Mouse (Mus musculus) lung, adult 2 months (tissue): ENCODE data around the gene Kat5. TPM values are rescaled to one million over a fixed set of nuclear protein-coding genes. Genes with fewer than 3 reads are reported as not detected.

Experiments used
- DNase-seq: peaks from one replicate; pipeline ENCODE4 v3.0.0; 2022
- H3K4me1 ChIP-seq: fragments of 200-500 bp; 2 replicates; pipeline ENCODE4 v1.6.1; 2011; ENCODE audit warnings: low read length; ENCODE audit not compliant: control insufficient read depth, insufficient read depth
- H3K4me3 ChIP-seq: fragments of 200-500 bp; replicated peaks from 2 replicates; pipeline ENCODE3; 2011; ENCODE audit warnings: low read depth, mild to moderate bottlenecking, control low read depth, low read length; ENCODE audit errors: extremely low read depth
- CTCF ChIP-seq: fragments of 200-500 bp; IDR thresholded peaks from 2 replicates; pipeline ENCODE4 v1.5.1; 2011; ENCODE audit warnings: mild to moderate bottlenecking, low read length, control low read depth; ENCODE audit not compliant: insufficient read depth
- POLR2A ChIP-seq: fragments of 200-500 bp; IDR thresholded peaks from 2 replicates; pipeline ENCODE4 v1.6.1; 2011; ENCODE audit warnings: low read depth, mild to moderate bottlenecking, control low read depth, low read length, borderline replicate concordance; ENCODE audit errors: extremely low read depth
- WGBS: fragments of 180-500 bp; shearing (Covaris S2); methylation state at CpG from one replicate; pipeline ENCODE4 v1.1.7; 2018; 5-methylcytosine and 5-hydroxymethylcytosine counted together
- polyA plus RNA-seq: library from polyadenylated mRNA; depleted of rRNA; stranded (reverse); fragments of >200 nt; gene quantifications from 2 replicates; pipeline ENCODE4 v1.2.3, GENCODE M21; 2012; rRNA removed

Kat5 gene
- 72.5 and 75.7 TPM in 2 replicates for polyA plus RNA-seq

DNA sequence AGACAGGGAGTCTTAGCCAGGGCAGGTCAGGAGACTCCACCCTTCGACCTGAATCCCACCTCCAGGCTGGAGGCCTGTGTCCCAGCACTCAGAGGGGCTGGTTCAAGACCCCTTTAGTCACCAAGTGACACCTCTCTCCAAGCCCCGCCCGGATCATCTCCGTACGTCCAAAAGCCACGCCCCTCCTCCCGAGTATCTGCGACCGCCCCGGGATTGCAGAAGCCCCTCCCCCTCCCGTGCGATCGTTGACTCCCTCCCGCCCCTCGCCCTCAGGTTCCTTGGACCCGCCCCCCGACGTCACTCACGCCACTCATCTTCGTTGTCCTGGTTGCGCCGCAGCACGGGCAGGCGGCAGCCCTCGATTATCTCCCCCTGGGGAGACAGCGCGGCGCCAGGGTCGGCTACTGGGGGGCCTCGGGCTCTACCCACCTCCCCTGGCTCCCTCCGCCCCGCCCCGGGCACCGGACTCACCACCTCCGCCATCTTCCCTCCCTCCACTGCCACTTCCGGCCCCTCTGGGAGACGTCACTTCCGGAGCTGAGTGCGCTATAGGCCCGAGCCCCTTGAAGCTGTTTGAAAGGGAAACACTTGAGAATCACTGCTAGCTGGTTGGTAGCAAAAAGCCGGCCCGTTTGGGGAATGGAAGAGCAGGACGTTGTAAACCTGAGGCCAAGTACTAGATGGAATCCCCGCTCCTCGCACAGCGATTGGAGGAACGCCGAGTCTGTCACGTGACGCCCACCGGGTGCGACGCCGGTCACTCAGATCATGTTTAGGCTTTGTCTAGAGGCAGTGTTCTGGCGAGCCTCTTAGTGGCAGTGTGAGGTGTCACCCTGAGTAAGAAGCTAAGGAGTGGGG, at the start of gene Kat5:
Gene Kat5 (minus strand): TSS at position 691 of the 858 bp plus-strand sequence.
- WGBS: under 1% methylated on average over 55 of the region's 55 CpGs
- TF ChIP-seq CTCF (no peak), POLR2A (peak; percentile 64)
- peak; percentile 97 for DNase-seq
- Histone ChIP-seq H3K4me3 (peak within 1 kb of the TSS; percentile 93), H3K4me1 (peaks cover 6% of the 10 kb centered on the region; the same call in 1 of the 2 replicates)

DNA sequence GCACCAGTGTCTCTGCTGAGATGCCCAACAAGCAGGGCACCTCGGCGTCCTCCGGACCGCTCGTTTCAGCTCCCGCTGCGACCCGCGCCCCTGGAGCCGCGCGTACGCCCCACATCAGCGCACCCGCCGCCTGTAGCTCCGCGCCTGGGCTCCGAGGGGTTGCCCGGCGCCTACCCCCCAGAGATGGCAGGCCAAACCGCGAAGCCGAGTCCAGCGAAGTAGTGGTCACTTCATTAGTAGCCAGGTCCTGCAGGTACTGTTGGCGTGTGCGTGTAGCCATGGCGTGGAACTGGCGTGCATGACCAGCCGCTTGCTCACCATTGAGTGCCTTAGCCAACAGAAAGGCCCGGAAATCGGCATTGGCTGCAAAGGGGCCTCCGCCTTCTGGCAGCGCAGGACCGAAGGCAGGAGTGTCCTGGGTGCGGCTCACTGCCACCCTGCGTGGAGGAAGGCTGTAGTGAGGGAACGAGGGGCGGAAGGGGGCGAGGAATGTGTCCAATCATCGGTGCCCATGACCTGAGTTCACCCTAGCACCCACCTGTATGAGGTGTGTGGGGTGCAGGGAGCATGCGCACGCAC, 44.8 kb upstream of the Kat5 start:
- 60% methylated on average over 43 of the region's 43 CpGs for WGBS
- Histone ChIP-seq H3K4me1 (no peaks in the 10 kb centered on the region), H3K4me3 (no peak overlapping the region)
- no peak for DNase-seq
- TF ChIP-seq CTCF (no peak), POLR2A (no peak)

DNA sequence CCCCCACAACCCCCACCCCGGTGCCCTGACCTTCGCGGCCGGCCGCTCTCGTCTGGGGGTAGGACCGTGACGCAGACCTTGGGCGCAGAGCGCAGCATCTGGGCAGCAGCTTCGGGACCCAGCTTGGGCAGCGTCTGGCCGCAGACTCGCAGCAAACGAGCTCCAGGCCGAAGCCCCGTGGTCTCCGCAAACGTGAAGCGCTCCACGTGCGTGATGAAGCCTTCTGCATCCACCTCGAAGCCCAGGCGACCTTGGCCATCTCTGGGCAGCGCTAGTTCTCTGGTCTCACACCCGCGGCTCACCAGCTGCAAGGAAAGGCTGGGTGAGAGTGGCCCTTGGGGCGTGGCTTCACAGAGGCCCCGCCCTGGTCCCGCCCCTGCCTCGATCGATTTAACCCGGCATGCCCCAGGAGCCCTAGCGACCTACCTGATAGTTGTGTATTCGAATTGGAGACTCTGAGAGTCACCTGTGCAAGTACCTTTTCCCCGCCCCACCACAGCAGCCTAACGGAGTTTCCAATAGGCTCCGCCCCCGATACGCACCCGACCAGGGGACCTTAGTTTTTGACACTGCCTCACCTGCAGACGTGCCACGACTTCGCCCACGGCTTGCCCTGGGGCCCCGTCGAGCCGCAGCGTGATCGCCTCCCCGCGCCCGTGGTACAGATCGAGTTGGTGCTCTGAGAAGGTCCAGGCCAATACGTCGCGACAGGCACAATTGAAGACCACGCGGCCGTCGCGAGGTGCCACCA, 44.1 kb upstream of the Kat5 start:
- DNase-seq: no peak
- Histone ChIP-seq H3K4me3 (peak overlapping the region; percentile 25), H3K4me1 (peaks cover 3% of the 10 kb centered on the region; the same call in 1 of the 2 replicates)
- TF ChIP-seq CTCF: no peak
- TF ChIP-seq POLR2A: no peak
- WGBS: 53% methylated on average over 62 of the region's 62 CpGs

DNA sequence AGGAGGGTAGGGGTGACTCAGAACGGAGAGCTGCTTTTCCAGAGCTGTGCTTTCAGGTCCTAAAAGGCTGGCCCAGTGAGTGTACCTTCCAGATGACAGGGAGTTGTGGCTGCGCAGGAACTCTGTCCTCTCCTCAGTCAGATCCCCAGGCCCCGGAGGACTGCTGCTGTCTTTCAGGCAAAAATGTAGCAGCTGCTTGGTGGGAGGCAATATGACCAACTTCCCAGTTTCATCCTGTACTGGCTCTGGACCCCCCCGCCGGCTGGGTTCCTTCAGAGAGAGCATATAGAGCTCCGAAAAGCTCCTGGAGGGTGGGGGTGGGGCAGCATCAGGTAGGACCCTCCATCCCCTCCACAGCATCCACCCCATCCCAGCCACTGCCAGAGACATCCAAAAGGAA, 42.5 kb upstream of the Kat5 start:
- no peak overlapping the region for H3K4me3 ChIP-seq
- no peak for DNase-seq
- WGBS: 87% methylated on average over 6 of the region's 6 CpGs
- TF ChIP-seq CTCF: no peak
- peaks cover 11% of the 10 kb centered on the region for H3K4me1 ChIP-seq

DNA sequence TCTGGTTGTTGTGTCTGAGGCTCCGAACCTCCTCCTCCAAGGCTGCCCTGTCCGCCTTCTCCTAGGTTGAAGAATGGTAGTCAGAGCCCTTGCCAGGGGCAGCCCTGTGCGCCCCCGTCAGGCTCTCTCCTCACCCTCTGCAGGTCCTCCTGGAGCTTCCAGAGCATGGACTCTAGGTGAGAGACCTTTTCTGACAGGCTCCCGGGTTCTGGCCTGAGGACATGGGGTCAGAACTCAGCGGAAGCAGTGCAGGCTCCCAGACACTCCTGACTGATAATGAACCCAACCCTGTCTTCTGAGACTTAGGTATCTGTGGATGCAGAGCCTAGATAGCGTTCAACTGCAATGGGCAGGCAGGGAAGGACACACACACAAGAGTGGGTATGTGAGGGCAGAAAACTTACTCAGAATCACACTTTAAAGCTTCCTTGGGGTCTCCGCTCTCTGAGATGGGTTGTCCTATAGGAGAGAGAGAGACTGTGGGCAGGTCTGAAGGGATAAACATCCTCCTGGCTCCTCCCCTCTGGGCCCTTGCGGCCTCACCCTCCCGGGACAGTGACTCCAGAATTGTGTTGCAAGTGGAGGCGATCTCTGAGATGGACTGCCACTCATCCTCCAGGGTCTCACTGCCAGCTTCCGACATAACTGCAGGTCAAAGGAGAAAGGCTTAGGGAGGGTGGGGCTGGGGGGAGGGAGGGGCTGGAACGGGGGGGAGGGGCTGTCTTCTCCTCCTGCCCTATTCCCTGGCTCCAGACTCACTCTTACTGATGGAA, 41.7 kb upstream of the Kat5 start:
- DNase-seq: no peak
- peaks cover 11% of the 10 kb centered on the region for H3K4me1 ChIP-seq
- H3K4me3 ChIP-seq: no peak overlapping the region
- 65% methylated on average over 13 of the region's 13 CpGs for WGBS
- TF ChIP-seq POLR2A: no peak
- no peak for TF ChIP-seq CTCF

DNA sequence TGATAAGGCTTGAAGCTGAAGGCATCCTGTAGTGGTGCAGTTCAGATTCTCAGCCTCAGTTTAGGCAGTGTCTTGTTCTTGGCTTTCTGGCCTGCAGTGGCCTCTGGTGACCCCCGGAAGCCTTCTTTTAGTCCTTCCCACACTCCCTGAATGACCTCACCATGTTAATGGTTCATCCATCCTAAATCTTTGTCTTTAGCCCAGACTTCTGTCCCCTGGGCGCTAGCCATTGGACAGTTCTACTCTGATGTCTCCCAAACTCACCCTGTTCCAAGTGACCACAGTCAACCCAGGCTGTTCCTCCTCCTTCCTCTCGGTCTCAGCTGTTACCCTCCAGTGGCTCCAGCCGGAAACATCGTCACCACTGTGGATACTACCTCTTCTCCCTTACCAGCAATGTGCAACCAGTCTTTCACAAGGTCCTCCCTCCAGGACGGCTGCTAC, 39.3 kb upstream of the Kat5 start:
- DNase-seq: no peak
- Histone ChIP-seq H3K4me1 (peaks cover 11% of the 10 kb centered on the region), H3K4me3 (no peak overlapping the region)
- WGBS: 32% methylated on average over 6 of the region's 6 CpGs
- TF ChIP-seq POLR2A (no peak; the same call in 1 of the 2 replicates), CTCF (no peak)

DNA sequence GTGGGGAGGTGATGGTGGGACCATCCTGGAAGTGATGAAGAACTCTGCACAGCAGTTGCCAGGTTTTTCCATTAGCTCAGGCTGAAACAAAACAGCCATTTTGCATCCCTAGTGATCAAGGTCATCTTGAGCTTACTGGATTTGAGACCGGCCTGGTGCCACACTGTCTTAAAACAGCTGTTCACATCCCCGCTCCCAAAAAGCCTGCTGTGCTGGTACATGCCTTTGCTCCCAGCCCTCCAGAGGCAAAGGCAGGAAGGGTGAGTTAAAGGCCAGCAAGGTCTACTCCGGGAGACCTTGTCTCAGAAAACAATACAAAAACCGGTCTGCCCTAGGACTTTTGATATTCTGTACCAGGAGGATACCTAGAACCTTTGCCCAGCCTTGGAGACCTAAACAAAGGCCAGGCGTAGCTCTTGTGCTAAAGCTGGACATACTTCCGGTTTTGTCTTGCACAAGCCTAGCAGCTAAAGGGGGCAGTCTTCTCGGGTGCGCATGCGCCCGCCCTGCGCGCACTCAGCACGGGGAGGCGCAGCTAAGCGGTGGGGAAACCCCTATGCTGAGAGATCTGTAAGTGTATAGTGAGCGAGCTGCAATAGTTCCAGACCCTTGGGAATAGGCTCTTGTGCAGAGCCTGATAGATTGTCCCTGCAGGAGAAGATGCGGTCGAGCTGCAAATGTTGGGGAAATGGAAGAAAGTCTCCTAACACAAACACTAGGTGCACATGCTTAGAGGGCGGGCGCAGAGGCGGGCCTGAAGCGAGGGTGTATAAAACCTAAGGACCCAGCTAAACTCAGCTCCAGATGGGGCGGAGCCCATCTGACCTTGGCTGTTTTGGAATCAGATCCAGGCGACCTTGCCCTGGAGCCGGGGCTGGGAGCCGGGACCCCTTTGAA, 38.6 kb upstream of the Kat5 start:
- 8% methylated on average over 26 of the region's 26 CpGs for WGBS
- TF ChIP-seq POLR2A: 0 out of 2 replicates have a peak, but pooled peaks have one; percentile 42
- no peak for TF ChIP-seq CTCF
- H3K4me3 ChIP-seq: peak overlapping the region; percentile 46
- peaks cover 11% of the 10 kb centered on the region for H3K4me1 ChIP-seq
- DNase-seq: peak; percentile 77

DNA sequence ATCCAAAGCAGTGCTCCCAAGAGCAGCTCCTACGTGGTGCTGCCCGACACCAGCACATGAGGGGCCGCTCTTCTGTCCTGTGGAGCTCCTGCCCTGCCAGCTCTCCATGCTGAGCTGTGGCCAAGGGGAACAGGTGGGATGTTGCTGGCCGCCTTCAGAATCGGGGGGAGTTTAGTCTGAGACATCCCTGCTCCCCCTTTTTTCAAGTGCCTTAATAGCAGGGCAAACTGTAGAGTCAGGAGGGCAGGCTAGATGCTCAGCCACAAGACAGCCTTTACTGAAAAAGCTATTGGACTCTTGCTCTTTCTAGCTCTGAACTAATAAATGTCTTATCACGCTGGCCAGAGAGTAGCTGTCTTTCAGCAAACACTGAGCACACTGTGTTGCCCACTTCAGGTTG, 37.8 kb upstream of the Kat5 start:
- Histone ChIP-seq H3K4me1 (peaks cover 11% of the 10 kb centered on the region), H3K4me3 (no peak overlapping the region)
- no peak for DNase-seq
- TF ChIP-seq POLR2A (no peak), CTCF (no peak)
- 93% methylated on average over 6 of the region's 6 CpGs for WGBS
